ENCODE assay signal across 12 mouse cellular contexts in genomic region chr19:56069266-56069665, GRCm38 (mm10).
DNase-seq lines count a peak whose midpoint lies in the region; ATAC-seq and TF ChIP-seq lines count a peak whose summit lies in the region.
"Had no signal": no experiment of that assay in that cellular context is flagged by ENCODE, and none has a peak within 500 bp of the region (broad histone marks: within the 10 kb centered on the region; RNA-seq: fewer than 3 reads in every experiment).

No protein-coding gene starts in this region.

- no peak overlapping the region for H3K27ac ChIP-seq in hindbrain, embryonic 11.5 days (ENCODE audit: low read depth, low read length)
- H3K27ac ChIP-seq in hindbrain, embryonic 16.5 days (ENCODE audit: low read depth, low read length) = no peak overlapping the region
- no peak overlapping the region for H3K27ac ChIP-seq in midbrain, embryonic 11.5 days (ENCODE audit: low read depth, low read length)
- H3K27ac ChIP-seq in midbrain, embryonic 15.5 days = no peak overlapping the region
- no peak overlapping the region for H3K27ac ChIP-seq in kidney, postnatal 0 days
- H3K27ac ChIP-seq: heart, embryonic 15.5 days had no signal

- no peaks in the 10 kb centered on the region for H3K9me3 ChIP-seq in hindbrain, embryonic 11.5 days (ENCODE audit: control insufficient read depth, low read length)
- no peaks in the 10 kb centered on the region for H3K9me3 ChIP-seq in hindbrain, embryonic 16.5 days (ENCODE audit: control insufficient read depth, low read length)
- no peaks in the 10 kb centered on the region for H3K9me3 ChIP-seq in midbrain, embryonic 11.5 days (ENCODE audit: control insufficient read depth, low read length)
- H3K9me3 ChIP-seq in midbrain, embryonic 15.5 days = no peaks in the 10 kb centered on the region
- H3K9me3 ChIP-seq in kidney, postnatal 0 days (replicated peaks; ENCODE audit: low read length) = no peaks in the 10 kb centered on the region
- H3K9me3 ChIP-seq: heart, embryonic 15.5 days had no signal

- no peak overlapping the region for H3K4me3 ChIP-seq in hindbrain, embryonic 11.5 days (ENCODE audit: low read depth, low read length)
- H3K4me3 ChIP-seq in hindbrain, embryonic 16.5 days (ENCODE audit: low read length) = no peak overlapping the region
- H3K4me3 ChIP-seq in midbrain, embryonic 11.5 days (ENCODE audit: low read depth, low read length) = no peak overlapping the region
- no peak overlapping the region for H3K4me3 ChIP-seq in midbrain, embryonic 15.5 days
- no peak overlapping the region for H3K4me3 ChIP-seq in kidney, postnatal 0 days (replicated peaks; ENCODE audit: low read depth, low read length)
- H3K4me3 ChIP-seq: heart, embryonic 15.5 days; myocyte had no signal

- H3K36me3 ChIP-seq in hindbrain, embryonic 11.5 days (ENCODE audit: control insufficient read depth, insufficient read depth, low read length) = no peaks in the 10 kb centered on the region
- H3K36me3 ChIP-seq in hindbrain, embryonic 16.5 days (ENCODE audit: control insufficient read depth, insufficient read depth, low read length) = no peaks in the 10 kb centered on the region
- no peaks in the 10 kb centered on the region for H3K36me3 ChIP-seq in midbrain, embryonic 11.5 days (ENCODE audit: control insufficient read depth, insufficient read depth, low read length)
- H3K36me3 ChIP-seq in midbrain, embryonic 15.5 days (replicated peaks) = no peaks in the 10 kb centered on the region
- H3K36me3 ChIP-seq in kidney, postnatal 0 days (ENCODE audit: insufficient read depth, low read length) = no peaks in the 10 kb centered on the region
- H3K36me3 ChIP-seq: heart, embryonic 15.5 days had no signal

- ATAC-seq in hindbrain, embryonic 11.5 days (ENCODE audit: low FRiP score) = no peak
- no peak for ATAC-seq in hindbrain, embryonic 16.5 days
- ATAC-seq in midbrain, embryonic 11.5 days (ENCODE audit: low FRiP score) = no peak; the same call in 1 of the 2 replicates
- no peak for ATAC-seq in midbrain, embryonic 15.5 days (replicated peaks)
- ATAC-seq in kidney, postnatal 0 days (replicated peaks; ENCODE audit: low FRiP score, low read depth) = no peak
- no peak for ATAC-seq in erythroid progenitor cell, adult 5-6 weeks (replicated peaks; ENCODE audit: low FRiP score, poor library complexity, severe bottlenecking)

- no peak overlapping the region for H3K9ac ChIP-seq in hindbrain, embryonic 11.5 days (ENCODE audit: low read depth, low read length)
- no peak overlapping the region for H3K9ac ChIP-seq in hindbrain, embryonic 16.5 days (ENCODE audit: low read depth, low read length)
- no peak overlapping the region for H3K9ac ChIP-seq in midbrain, embryonic 11.5 days (ENCODE audit: low read length)
- H3K9ac ChIP-seq in midbrain, embryonic 15.5 days = no peak overlapping the region
- H3K9ac ChIP-seq in kidney, postnatal 0 days (ENCODE audit: low read depth, low read length) = no peak overlapping the region
- H3K9ac ChIP-seq: heart, embryonic 15.5 days had no signal

- 20% methylated on average over 10 of the region's 10 CpGs for WGBS in hindbrain, embryonic 11.5 days
- WGBS in hindbrain, embryonic 16.5 days = 19% methylated on average over 10 of the region's 10 CpGs
- 43% methylated on average over 10 of the region's 10 CpGs for WGBS in midbrain, embryonic 11.5 days
- 28% methylated on average over 10 of the region's 10 CpGs for WGBS in midbrain, embryonic 15.5 days
- WGBS in kidney, postnatal 0 days = 69% methylated on average over 10 of the region's 10 CpGs

- peak; percentile 39 for DNase-seq in hindbrain, embryonic 11.5 days (ENCODE audit: low spot score)
- DNase-seq in midbrain, embryonic 11.5 days (ENCODE audit: low spot score, missing footprints) = peak; percentile 86
- DNase-seq in kidney, postnatal 0 days (ENCODE audit: low spot score) = peak; percentile 37
- DNase-seq in retina, embryonic 14.5 days (ENCODE audit: low spot score) = peak; percentile 75
- DNase-seq in yolk sac, embryonic 10.5 days (ENCODE audit: low spot score) = no peak
- DNase-seq: cerebellum, postnatal 25 days; gastrocnemius, postnatal 14 days had no signal

- no peak for TF ChIP-seq CTCF in kidney, postnatal 0 days (IDR thresholded peaks at IDR 0.05; ENCODE audit: low read depth)

- peaks cover 6% of the 10 kb centered on the region; the same call in 1 of the 2 replicates for H3K4me1 ChIP-seq in hindbrain, embryonic 11.5 days (replicated peaks; ENCODE audit: control insufficient read depth, insufficient read depth, low read length)
- H3K4me1 ChIP-seq in hindbrain, embryonic 16.5 days (ENCODE audit: control insufficient read depth, insufficient read depth, low read depth, low read length) = peaks cover 6% of the 10 kb centered on the region; the same call in 1 of the 2 replicates
- peaks cover 12% of the 10 kb centered on the region for H3K4me1 ChIP-seq in midbrain, embryonic 11.5 days (ENCODE audit: control insufficient read depth, insufficient read depth, low read length)
- H3K4me1 ChIP-seq in midbrain, embryonic 15.5 days = peaks cover 7% of the 10 kb centered on the region; the same call in 1 of the 2 replicates
- no peaks in the 10 kb centered on the region for H3K4me1 ChIP-seq in kidney, postnatal 0 days (replicated peaks; ENCODE audit: insufficient read depth, low read length)

- no peak overlapping the region for H3K4me2 ChIP-seq in hindbrain, embryonic 11.5 days (replicated peaks; ENCODE audit: low read depth, low read length)
- no peak overlapping the region for H3K4me2 ChIP-seq in hindbrain, embryonic 16.5 days (ENCODE audit: low read length)
- no peak overlapping the region for H3K4me2 ChIP-seq in midbrain, embryonic 11.5 days
- no peak overlapping the region for H3K4me2 ChIP-seq in midbrain, embryonic 15.5 days
- no peak overlapping the region for H3K4me2 ChIP-seq in kidney, postnatal 0 days (ENCODE audit: low read length)

- H3K27me3 ChIP-seq in hindbrain, embryonic 11.5 days (ENCODE audit: control insufficient read depth, insufficient read depth, low read length) = no peaks in the 10 kb centered on the region; the same call in 1 of the 2 replicates
- H3K27me3 ChIP-seq in hindbrain, embryonic 16.5 days (replicated peaks; ENCODE audit: control insufficient read depth, insufficient read depth, low read length) = no peaks in the 10 kb centered on the region
- H3K27me3 ChIP-seq in midbrain, embryonic 11.5 days (ENCODE audit: control insufficient read depth, insufficient read depth, low read length) = peaks cover 13% of the 10 kb centered on the region
- no peaks in the 10 kb centered on the region; the same call in 1 of the 2 replicates for H3K27me3 ChIP-seq in midbrain, embryonic 15.5 days (replicated peaks)
- H3K27me3 ChIP-seq in kidney, postnatal 0 days (ENCODE audit: insufficient read depth, low read length) = no peaks in the 10 kb centered on the region
